Mouse (Mus musculus): ENCODE measurements around the gene Mid1. TPM values are rescaled to one million over a fixed set of nuclear protein-coding genes. Genes with fewer than 3 reads are reported as not detected.
"Not testable (repeated sequence)": the region's sequence is repeated elsewhere in the genome, so short reads cannot be mapped to it uniquely, and the experiment has no call there.

Mid1 gene
- polyA plus RNA-seq, 1 experiment from 2014 or later, result 6.9 TPM

DNA sequence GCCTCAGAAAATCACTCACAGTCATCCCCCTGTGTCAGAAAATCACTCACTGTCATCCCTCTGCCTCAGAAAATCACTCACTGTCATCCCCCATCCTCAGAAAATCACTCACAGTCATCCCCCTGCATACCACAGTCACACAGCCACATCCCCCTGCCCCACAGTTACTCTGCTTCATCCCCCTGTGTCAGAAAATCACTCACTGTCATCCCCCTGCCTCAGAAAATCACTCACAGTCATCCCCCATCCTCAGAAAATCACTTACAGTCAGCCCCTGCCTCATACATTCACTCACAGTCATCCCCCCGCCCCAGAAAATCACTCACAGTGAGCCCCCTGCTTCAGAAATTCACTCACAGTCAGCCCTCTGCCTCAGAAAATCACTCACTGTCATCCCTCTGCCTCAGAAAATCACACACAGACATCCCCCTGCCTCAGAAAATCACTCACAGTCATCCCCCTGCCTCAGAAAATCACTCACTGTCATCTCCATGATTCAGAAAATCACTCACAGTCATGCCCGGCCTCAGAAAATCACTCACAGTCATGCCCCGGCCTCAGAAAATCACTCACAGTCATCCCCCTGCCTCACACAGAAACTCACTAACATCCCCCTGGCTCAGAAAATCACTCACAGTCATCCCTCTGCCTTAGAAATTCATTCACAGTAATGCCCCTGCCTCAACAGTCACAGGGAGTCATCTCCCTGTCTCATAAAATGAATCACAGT is 315.1 kb downstream of the Mid1 start:
- not testable (repeated sequence) for H3K36me3 ChIP-seq (ENCODE audit: insufficient read depth, low read length); H3K27me3 ChIP-seq (ENCODE audit: insufficient read depth, low read length); H3K9ac ChIP-seq (replicated peaks; ENCODE audit: low read length); ATAC-seq (ENCODE audit: low FRiP score, low TSS enrichment); H3K4me2 ChIP-seq (replicated peaks; ENCODE audit: low read depth, low read length); H3K27ac ChIP-seq (ENCODE audit: low read length); H3K4me3 ChIP-seq (ENCODE audit: low read length); H3K4me1 ChIP-seq (ENCODE audit: insufficient read depth, low read length)
- no CpG with 5 or more reads among the region's 3 CpGs for WGBS
- H3K9me3 ChIP-seq (ENCODE audit: low read length), result peaks cover 17% of the 10 kb centered on the region

DNA sequence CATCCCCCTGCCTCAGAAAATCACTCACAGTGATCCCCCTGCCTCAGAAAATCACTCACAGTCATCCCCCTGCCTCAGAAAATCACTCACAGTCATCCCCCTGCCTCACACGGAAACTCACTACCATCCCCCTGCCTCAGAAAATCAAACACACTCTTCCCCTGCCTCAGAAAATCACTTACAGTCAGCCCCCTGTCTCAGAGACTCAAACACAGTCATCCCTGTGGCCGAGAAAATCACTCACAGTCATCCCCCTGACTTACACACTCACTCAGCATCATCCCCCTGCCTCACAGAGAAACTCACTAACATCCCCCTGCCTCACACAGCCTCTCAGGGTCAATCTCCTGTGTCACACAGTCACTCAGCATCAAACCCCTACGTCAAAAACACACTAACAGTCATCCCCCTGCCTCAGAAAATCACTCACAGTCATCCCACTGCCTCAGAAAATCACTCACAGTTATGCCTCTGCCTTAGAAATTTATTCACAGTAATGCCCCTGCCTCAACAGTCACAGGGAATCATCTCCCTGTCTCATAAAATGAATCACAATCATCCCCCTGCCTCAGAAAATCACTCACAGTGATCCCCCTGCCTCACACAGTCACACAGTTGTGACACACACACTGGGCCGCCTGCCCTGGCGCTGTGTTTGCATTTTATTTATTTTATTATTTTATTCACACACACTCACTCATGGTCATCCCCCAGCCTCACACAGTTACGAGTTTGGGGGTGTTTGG is 315.8 kb downstream of the Mid1 start:
- H3K27me3 ChIP-seq (ENCODE audit: insufficient read depth, low read length); H3K4me3 ChIP-seq (ENCODE audit: low read length); H3K4me2 ChIP-seq (replicated peaks; ENCODE audit: low read depth, low read length); H3K27ac ChIP-seq (ENCODE audit: low read length); H3K9ac ChIP-seq (replicated peaks; ENCODE audit: low read length); H3K36me3 ChIP-seq (ENCODE audit: insufficient read depth, low read length); ATAC-seq (ENCODE audit: low FRiP score, low TSS enrichment); H3K4me1 ChIP-seq (ENCODE audit: insufficient read depth, low read length): not testable (repeated sequence)
- H3K9me3 ChIP-seq (ENCODE audit: low read length), result peaks cover 17% of the 10 kb centered on the region
- WGBS, result 39% methylated on average over 6 of the region's 6 CpGs

GRCm38 (mm10) chrX:170001388-170001695 is 316.3 kb downstream of the Mid1 start:
- not testable (repeated sequence) for H3K36me3 ChIP-seq (ENCODE audit: insufficient read depth, low read length); H3K4me1 ChIP-seq (ENCODE audit: insufficient read depth, low read length); H3K9ac ChIP-seq (replicated peaks; ENCODE audit: low read length); H3K27ac ChIP-seq (ENCODE audit: low read length); H3K4me2 ChIP-seq (replicated peaks; ENCODE audit: low read depth, low read length); H3K4me3 ChIP-seq (ENCODE audit: low read length); H3K27me3 ChIP-seq (ENCODE audit: insufficient read depth, low read length); ATAC-seq (ENCODE audit: low FRiP score, low TSS enrichment)
- peaks cover 17% of the 10 kb centered on the region for H3K9me3 ChIP-seq (ENCODE audit: low read length)
- WGBS, result 39% methylated on average over 5 of the region's 12 CpGs

DNA sequence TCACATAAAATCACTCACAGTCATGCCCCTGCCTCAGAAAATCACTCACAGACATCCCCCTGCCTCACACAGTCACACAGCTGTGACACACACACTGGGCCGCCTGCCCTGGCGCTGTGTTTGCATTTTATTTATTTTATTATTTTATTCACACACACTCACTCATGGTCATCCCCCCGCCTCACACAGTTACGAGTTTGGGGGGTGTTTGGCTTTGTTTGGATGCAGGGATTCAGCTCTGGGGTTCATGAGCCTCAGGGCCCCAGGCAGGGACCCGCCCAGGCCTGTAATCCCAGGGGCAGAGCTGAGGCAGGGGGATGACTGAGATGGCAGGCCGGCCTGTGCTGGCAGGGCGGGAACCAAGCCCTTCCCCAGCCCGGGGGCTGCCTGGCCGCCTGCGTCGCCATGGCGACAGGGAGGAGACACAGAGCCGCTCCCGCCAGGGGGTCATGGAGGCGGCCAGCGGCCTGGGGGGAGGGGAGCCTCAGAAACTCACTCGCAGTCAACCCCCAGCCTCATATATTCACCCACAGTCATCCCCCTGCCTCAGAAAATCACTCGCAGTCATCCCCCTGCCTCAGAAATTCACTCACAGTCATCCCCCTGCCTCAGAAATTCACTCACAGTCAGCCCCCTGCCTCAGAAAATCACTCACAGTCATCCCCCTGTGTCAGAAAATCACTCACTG is 317.7 kb downstream of the Mid1 start:
- H3K4me3 ChIP-seq (ENCODE audit: low read length); H3K4me1 ChIP-seq (ENCODE audit: insufficient read depth, low read length); H3K27me3 ChIP-seq (ENCODE audit: insufficient read depth, low read length); H3K36me3 ChIP-seq (ENCODE audit: insufficient read depth, low read length); H3K9ac ChIP-seq (replicated peaks; ENCODE audit: low read length); H3K4me2 ChIP-seq (replicated peaks; ENCODE audit: low read depth, low read length); H3K27ac ChIP-seq (ENCODE audit: low read length): not testable (repeated sequence)
- peaks cover 23% of the 10 kb centered on the region for H3K9me3 ChIP-seq (ENCODE audit: low read length)
- 44% methylated on average over 4 of the region's 18 CpGs for WGBS
- ATAC-seq (ENCODE audit: low FRiP score, low TSS enrichment), result peak; percentile 34; the same call in 1 of the 2 replicates

DNA sequence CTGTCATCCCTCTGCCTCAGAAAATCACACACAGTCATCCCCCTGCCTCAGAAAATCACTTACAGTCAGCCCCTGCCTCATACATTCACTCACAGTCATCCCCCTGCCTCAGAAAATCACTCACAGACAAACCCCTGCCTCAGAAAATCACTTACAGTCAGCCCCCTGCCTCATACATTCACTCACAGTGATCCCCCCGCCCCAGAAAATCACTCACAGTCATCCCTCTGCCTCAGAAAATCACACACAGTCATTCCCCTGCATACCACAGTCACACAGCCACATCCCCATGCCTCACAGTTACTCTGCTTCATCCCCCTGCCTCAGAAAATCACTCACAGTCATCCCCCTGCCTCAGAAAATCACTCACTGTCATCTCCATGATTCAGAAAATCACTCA is 318.5 kb downstream of the Mid1 start:
- not testable (repeated sequence) for H3K36me3 ChIP-seq (ENCODE audit: insufficient read depth, low read length); ATAC-seq (ENCODE audit: low FRiP score, low TSS enrichment); H3K4me3 ChIP-seq (ENCODE audit: low read length); H3K27me3 ChIP-seq (ENCODE audit: insufficient read depth, low read length); H3K9ac ChIP-seq (replicated peaks; ENCODE audit: low read length); H3K27ac ChIP-seq (ENCODE audit: low read length); H3K4me2 ChIP-seq (replicated peaks; ENCODE audit: low read depth, low read length); H3K4me1 ChIP-seq (ENCODE audit: insufficient read depth, low read length)
- peaks cover 30% of the 10 kb centered on the region for H3K9me3 ChIP-seq (ENCODE audit: low read length)
- 23% methylated on average over 1 of the region's 1 CpGs for WGBS

GRCm38 (mm10) chrX:170004236-170004635 is 319.2 kb downstream of the Mid1 start:
- not testable (repeated sequence) for H3K4me2 ChIP-seq (replicated peaks; ENCODE audit: low read depth, low read length); H3K4me3 ChIP-seq (ENCODE audit: low read length); H3K4me1 ChIP-seq (ENCODE audit: insufficient read depth, low read length); H3K27ac ChIP-seq (ENCODE audit: low read length); H3K27me3 ChIP-seq (ENCODE audit: insufficient read depth, low read length); H3K9ac ChIP-seq (replicated peaks; ENCODE audit: low read length); ATAC-seq (ENCODE audit: low FRiP score, low TSS enrichment); H3K36me3 ChIP-seq (ENCODE audit: insufficient read depth, low read length)
- WGBS, result 64% methylated on average over 2 of the region's 2 CpGs
- H3K9me3 ChIP-seq (ENCODE audit: low read length), result peaks cover 30% of the 10 kb centered on the region

GRCm38 (mm10) chrX:170004793-170005192 is 319.8 kb downstream of the Mid1 start:
- H3K27me3 ChIP-seq (ENCODE audit: insufficient read depth, low read length); H3K9ac ChIP-seq (replicated peaks; ENCODE audit: low read length); H3K27ac ChIP-seq (ENCODE audit: low read length); H3K4me3 ChIP-seq (ENCODE audit: low read length); H3K4me2 ChIP-seq (replicated peaks; ENCODE audit: low read depth, low read length); ATAC-seq (ENCODE audit: low FRiP score, low TSS enrichment); H3K36me3 ChIP-seq (ENCODE audit: insufficient read depth, low read length); H3K4me1 ChIP-seq (ENCODE audit: insufficient read depth, low read length): not testable (repeated sequence)
- H3K9me3 ChIP-seq (ENCODE audit: low read length), result peaks cover 33% of the 10 kb centered on the region
- 46% methylated on average over 5 of the region's 5 CpGs for WGBS

- not testable (repeated sequence) for H3K4me2 ChIP-seq (replicated peaks; ENCODE audit: low read depth, low read length); H3K27me3 ChIP-seq (ENCODE audit: insufficient read depth, low read length); H3K4me3 ChIP-seq (ENCODE audit: low read length); H3K27ac ChIP-seq (ENCODE audit: low read length); H3K9ac ChIP-seq (replicated peaks; ENCODE audit: low read length); H3K36me3 ChIP-seq (ENCODE audit: insufficient read depth, low read length); H3K4me1 ChIP-seq (ENCODE audit: insufficient read depth, low read length); ATAC-seq (ENCODE audit: low FRiP score, low TSS enrichment)
- WGBS, result 16% methylated on average over 13 of the region's 13 CpGs
- peaks cover 33% of the 10 kb centered on the region for H3K9me3 ChIP-seq (ENCODE audit: low read length)
Measured at GRCm38 (mm10) chrX:170005194-170005593, 320.2 kb downstream of the Mid1 start.

DNA sequence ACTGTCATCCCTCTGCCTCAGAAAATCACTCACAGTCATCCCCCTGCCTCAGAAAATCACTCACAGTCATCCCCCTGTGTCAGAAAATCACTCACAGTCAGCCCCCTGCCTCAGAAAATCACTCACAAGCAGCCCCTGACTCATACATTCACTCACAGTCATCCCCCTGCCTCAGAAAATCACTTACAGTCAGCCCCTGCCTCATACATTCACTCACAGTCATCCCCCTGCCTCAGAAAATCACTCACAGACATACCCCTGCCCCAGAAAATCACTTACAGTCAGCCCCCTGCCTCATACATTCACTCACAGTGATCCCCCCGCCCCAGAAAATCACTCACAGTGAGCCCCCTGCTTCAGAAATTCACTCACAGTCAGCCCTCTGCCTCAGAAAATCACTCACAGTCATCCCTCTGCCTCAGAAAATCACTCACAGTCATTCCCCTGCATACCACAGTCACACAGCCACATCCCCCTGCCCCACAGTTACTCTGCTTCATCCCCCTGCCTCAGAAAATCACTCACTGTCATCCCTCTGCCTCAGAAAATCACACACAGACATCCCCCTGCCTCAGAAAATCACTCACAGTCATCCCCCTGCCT is 320.8 kb downstream of the Mid1 start:
- not testable (repeated sequence) for H3K9ac ChIP-seq (replicated peaks; ENCODE audit: low read length); H3K4me1 ChIP-seq (ENCODE audit: insufficient read depth, low read length); H3K27me3 ChIP-seq (ENCODE audit: insufficient read depth, low read length); H3K27ac ChIP-seq (ENCODE audit: low read length); H3K4me3 ChIP-seq (ENCODE audit: low read length); H3K4me2 ChIP-seq (replicated peaks; ENCODE audit: low read depth, low read length); ATAC-seq (ENCODE audit: low FRiP score, low TSS enrichment); H3K36me3 ChIP-seq (ENCODE audit: insufficient read depth, low read length)
- 51% methylated on average over 1 of the region's 1 CpGs for WGBS
- H3K9me3 ChIP-seq (ENCODE audit: low read length), result peaks cover 34% of the 10 kb centered on the region

All from kidney, embryonic 16.5 days (tissue).